Mouse (Mus musculus) heart, embryonic 11.5 days (tissue): ENCODE results near the gene Eda. TPM values are rescaled to one million over a fixed set of nuclear protein-coding genes. Genes with fewer than 3 reads are reported as not detected.
"Not testable (repeated sequence)": the region's sequence is repeated elsewhere in the genome, so short reads cannot be mapped to it uniquely, and the experiment has no call there.

Source experiments
- ATAC-seq: fragments of 200-750 bp; cut with Nextera tagmentation; replicated peaks from 2 replicates; pipeline ENCODE4 v1.8.0; 2017; ENCODE audit warnings: moderate library complexity; ENCODE audit not compliant: insufficient number of reproducible peaks, low FRiP score, low TSS enrichment
- H3K27ac ChIP-seq: fragments of 300-500 bp; sonication (generic); 2 replicates; pipeline ENCODE4 v1.5.1; 2014; ENCODE audit warnings: mild to moderate bottlenecking, low read depth, low read length
- H3K27me3 ChIP-seq: fragments of 300-500 bp; sonication (generic); 2 replicates; pipeline ENCODE4 v1.6.1; 2014; ENCODE audit warnings: mild to moderate bottlenecking, low read length, mixed read lengths; ENCODE audit not compliant: control insufficient read depth, insufficient read depth
- H3K36me3 ChIP-seq: fragments of 300-500 bp; sonication (generic); 2 replicates; pipeline ENCODE4 v1.6.1; 2014; ENCODE audit warnings: mild to moderate bottlenecking, low read length, moderate library complexity, mixed read lengths; ENCODE audit not compliant: control insufficient read depth, insufficient read depth
- H3K4me1 ChIP-seq: fragments of 300-500 bp; sonication (generic); 2 replicates; pipeline ENCODE4 v1.6.1; 2014; ENCODE audit warnings: low read length; ENCODE audit not compliant: control insufficient read depth, insufficient read depth
- H3K4me2 ChIP-seq: fragments of 300-500 bp; sonication (generic); 2 replicates; pipeline ENCODE4 v1.6.1; 2014; ENCODE audit warnings: mild to moderate bottlenecking, moderate library complexity
- H3K4me3 ChIP-seq: fragments of 300-500 bp; sonication (generic); 2 replicates; pipeline ENCODE4 v1.5.1; 2014; ENCODE audit warnings: low read depth, low read length
- H3K9ac ChIP-seq: fragments of 300-500 bp; sonication (generic); 2 replicates; pipeline ENCODE4 v1.6.1; 2014; ENCODE audit warnings: mild to moderate bottlenecking, low read depth, low read length, moderate library complexity
- H3K9me3 ChIP-seq: fragments of 300-500 bp; sonication (generic); replicated peaks from 2 replicates; pipeline ENCODE4 v1.6.1; 2016; ENCODE audit warnings: low read length; ENCODE audit not compliant: control insufficient read depth
- WGBS: fragments of 180-500 bp; shearing (Covaris S2); extraction: QIAGEN DNeasy Blood & Tissue Kit; methylation state at CpG from one replicate; pipeline ENCODE4 v1.1.7; 2014; ENCODE audit not compliant: insufficient replicate concordance; 5-methylcytosine and 5-hydroxymethylcytosine counted together
- polyA plus RNA-seq: library from polyadenylated mRNA; unstranded; fragments of >200 nt; fragmentation: Nextera tagmentation; extraction: Ambion mirVana; gene quantifications from 2 replicates; pipeline ENCODE4 v1.2.1, GENCODE M21; 2014

Eda gene
- polyA plus RNA-seq, 1 experiment from 2014 or later: 1.4 TPM

GRCm38 (mm10) chrX:100392304-100392703 is 416.9 kb downstream of the Eda start:
- 28% methylated on average over 6 of the region's 6 CpGs for WGBS
- H3K4me1 ChIP-seq: no peaks in the 10 kb centered on the region
- H3K27me3 ChIP-seq: peaks cover 7% of the 10 kb centered on the region; the same call in 1 of the 2 replicates
- no peak overlapping the region for H3K4me3 ChIP-seq
- no peak for ATAC-seq
- no peak overlapping the region for H3K27ac ChIP-seq
- H3K36me3 ChIP-seq: no peaks in the 10 kb centered on the region
- H3K4me2 ChIP-seq: no peak overlapping the region
- H3K9ac ChIP-seq: no peak overlapping the region
- H3K9me3 ChIP-seq: no peaks in the 10 kb centered on the region

DNA sequence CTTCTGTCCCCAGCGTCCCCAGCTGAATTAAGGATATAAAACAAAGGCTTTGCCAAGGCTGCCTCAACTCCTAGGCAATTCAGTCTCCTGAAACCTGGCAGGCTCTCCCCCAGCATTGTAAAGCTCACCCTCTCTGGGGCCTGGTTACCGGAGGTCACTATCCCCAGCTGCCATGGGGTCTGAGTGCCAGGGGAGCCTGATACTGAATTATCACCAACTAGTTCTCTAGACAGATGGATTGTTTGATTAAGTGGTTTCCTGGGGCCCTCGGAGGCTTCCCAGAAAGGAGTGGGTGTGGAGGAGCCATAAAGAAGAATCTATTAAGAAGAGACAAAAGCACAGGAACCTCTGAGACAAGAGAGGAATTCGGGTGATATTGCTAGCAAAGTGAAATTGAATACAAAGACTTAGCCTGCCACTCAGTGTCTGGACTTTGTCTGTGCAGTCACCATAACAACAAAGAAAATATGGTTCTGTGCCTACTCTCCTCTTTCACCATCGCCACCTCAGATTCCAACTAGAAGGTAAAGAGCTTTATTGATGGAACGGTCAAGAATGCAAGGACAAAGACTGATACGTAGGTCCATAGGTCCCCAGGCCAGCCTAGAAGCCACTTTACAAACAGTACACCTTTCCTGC is 418.9 kb downstream of the Eda start:
- Histone ChIP-seq H3K9me3 (no peaks in the 10 kb centered on the region), H3K27ac (no peak overlapping the region), H3K36me3 (no peaks in the 10 kb centered on the region), H3K27me3 (peaks cover 7% of the 10 kb centered on the region; the same call in 1 of the 2 replicates), H3K4me2 (no peak overlapping the region), H3K9ac (no peak overlapping the region), H3K4me3 (no peak overlapping the region), H3K4me1 (no peaks in the 10 kb centered on the region)
- 71% methylated on average over 7 of the region's 7 CpGs for WGBS
- no peak for ATAC-seq

DNA sequence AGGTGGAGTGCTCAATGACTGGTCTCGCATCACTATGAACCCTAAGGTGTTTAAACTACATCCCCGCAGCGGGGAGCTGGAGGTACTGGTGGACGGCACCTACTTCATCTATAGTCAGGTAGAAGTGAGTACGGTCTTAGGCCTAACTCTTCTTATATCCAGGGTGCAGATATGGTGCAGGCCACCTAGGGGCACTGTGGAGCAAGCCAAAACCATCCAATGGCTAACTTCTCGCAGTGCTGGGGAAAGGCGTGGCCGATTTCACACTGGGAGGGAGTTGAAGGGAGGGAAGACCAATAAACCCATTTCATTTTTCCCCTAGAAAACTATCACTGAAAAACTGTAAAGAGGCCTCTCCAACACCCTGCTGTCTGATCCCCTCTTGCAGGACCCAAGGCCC is 419.6 kb downstream of the Eda start:
- Histone ChIP-seq H3K4me3 (no peak overlapping the region), H3K27ac (no peak overlapping the region), H3K9me3 (no peaks in the 10 kb centered on the region), H3K36me3 (no peaks in the 10 kb centered on the region), H3K9ac (no peak overlapping the region), H3K4me2 (no peak overlapping the region), H3K27me3 (peaks cover 7% of the 10 kb centered on the region; the same call in 1 of the 2 replicates), H3K4me1 (no peaks in the 10 kb centered on the region)
- no peak for ATAC-seq
- WGBS: 72% methylated on average over 8 of the region's 8 CpGs

DNA sequence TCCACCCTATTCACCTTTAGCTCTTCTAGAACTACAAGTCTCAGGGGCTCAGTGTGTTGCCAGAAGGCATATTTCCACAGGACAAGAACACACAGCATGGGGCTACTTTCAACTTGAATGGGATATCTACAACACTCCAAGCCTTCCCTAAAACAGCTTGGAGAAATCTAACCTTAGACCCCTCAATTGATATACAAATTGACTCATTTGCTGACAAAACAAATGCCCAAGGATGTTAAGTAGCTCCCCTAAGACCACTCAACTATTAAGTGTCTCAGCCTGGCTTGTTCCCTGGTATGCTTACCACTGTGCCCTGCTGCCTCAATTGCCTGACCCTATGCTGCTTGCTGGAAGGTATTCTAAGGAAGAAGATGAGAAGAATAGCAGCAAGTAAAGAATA is 425.5 kb downstream of the Eda start:
- Histone ChIP-seq H3K36me3 (no peaks in the 10 kb centered on the region), H3K4me2 (no peak overlapping the region), H3K27me3 (peaks cover 7% of the 10 kb centered on the region; the same call in 1 of the 2 replicates), H3K9ac (no peak overlapping the region), H3K4me1 (no peaks in the 10 kb centered on the region), H3K4me3 (no peak overlapping the region), H3K27ac (no peak overlapping the region), H3K9me3 (no peaks in the 10 kb centered on the region)
- no peak for ATAC-seq

DNA sequence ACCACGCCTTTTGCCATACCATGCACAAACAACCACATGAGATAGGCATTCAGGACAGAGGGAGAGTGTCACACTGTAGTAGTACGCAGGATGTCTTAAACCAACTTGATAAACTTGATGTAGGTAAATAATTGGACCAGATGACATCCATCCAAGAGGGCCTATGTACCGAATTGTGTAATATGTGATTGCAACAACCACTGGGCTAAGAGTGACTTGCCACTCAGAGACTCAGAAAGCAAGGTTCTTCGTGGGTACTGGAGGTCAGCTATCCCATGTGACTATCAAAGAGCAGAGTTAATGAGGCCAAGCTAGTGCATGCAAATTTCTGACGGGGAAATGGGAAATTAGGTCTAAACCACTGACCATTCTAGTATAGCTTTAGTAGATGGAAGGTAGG is 426.3 kb downstream of the Eda start:
- WGBS: 70% methylated on average over 5 of the region's 5 CpGs
- Histone ChIP-seq H3K4me2 (no peak overlapping the region), H3K4me3 (no peak overlapping the region), H3K27ac (no peak overlapping the region), H3K36me3 (no peaks in the 10 kb centered on the region), H3K9ac (no peak overlapping the region), H3K27me3 (peaks cover 6% of the 10 kb centered on the region; the same call in 1 of the 2 replicates), H3K9me3 (no peaks in the 10 kb centered on the region), H3K4me1 (no peaks in the 10 kb centered on the region)
- no peak for ATAC-seq

- Histone ChIP-seq H3K9me3 (no peaks in the 10 kb centered on the region), H3K9ac (no peak overlapping the region), H3K4me1 (no peaks in the 10 kb centered on the region), H3K27ac (no peak overlapping the region), H3K4me2 (no peak overlapping the region), H3K27me3 (no peaks in the 10 kb centered on the region; the same call in 1 of the 2 replicates), H3K4me3 (no peak overlapping the region), H3K36me3 (no peaks in the 10 kb centered on the region)
- no peak for ATAC-seq
- 65% methylated on average over 1 of the region's 1 CpGs for WGBS
Observed at GRCm38 (mm10) chrX:100409245-100409644, 433.8 kb downstream of the Eda start.

DNA sequence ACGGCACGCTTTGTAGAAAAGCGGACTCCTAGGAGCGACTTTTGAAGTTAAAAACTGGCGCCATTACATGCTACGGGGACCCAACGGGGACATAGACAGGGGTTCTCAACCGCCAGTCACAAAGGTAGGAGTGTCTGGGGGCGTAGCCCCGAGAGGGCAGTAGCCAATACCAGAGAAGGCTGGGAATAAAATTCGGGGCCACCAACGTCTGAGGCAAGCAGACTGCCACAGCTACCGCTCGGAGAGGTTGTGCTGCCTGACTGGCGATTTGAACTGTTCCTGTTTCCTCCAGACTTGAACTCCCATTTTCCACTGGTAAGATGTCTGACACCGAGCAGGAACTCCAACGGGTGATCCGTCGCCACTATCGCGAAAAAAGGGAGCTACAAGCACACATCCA is 453.3 kb downstream of the Eda start, which contains the start of gene Otud6a:
Gene Otud6a, plus strand, starts transcription at position 321 of the 400 bp plus-strand sequence.
- H3K9me3 ChIP-seq: no peaks in the 10 kb centered on the region
- H3K27ac ChIP-seq: no peak within 1 kb of the TSS
- WGBS: 85% methylated on average over 21 of the region's 21 CpGs
- no peak within 1 kb of the TSS for H3K4me2 ChIP-seq
- no peaks in the 10 kb centered on the region for H3K36me3 ChIP-seq
- no peak within 1 kb of the TSS for H3K9ac ChIP-seq
- no peaks in the 10 kb centered on the region for H3K4me1 ChIP-seq
- ATAC-seq: no peak
- H3K27me3 ChIP-seq: no peaks in the 10 kb centered on the region
- no peak within 1 kb of the TSS for H3K4me3 ChIP-seq

DNA sequence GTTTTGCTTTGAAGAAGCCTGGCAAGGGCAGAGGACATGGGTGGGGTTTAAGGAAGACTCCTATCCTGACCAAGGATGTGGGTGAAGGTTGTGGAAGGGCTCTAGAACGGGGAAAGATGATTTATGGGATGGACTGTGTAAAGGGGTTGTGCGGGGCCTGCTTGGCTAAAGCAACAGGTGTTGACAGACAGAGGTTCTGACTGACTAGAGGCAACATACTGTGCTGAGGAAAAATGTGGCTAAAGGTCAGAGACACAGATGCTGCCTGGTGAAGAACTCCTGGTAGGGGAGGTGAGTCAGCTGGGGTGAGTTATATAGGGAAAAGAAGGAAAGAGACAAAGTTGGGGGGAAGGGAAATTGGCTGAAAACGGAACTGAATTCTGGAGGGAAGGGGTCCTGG is 456.9 kb downstream of the Eda start:
- Histone ChIP-seq H3K36me3 (no peaks in the 10 kb centered on the region), H3K9me3 (no peaks in the 10 kb centered on the region), H3K4me3 (no peak overlapping the region), H3K4me1 (no peaks in the 10 kb centered on the region), H3K27ac (no peak overlapping the region), H3K4me2 (no peak overlapping the region), H3K9ac (no peak overlapping the region), H3K27me3 (no peaks in the 10 kb centered on the region)
- WGBS: 46% methylated on average over 3 of the region's 3 CpGs
- ATAC-seq: no peak

- not testable (repeated sequence) for H3K9me3 ChIP-seq, H3K4me2 ChIP-seq, H3K27ac ChIP-seq, H3K4me3 ChIP-seq, ATAC-seq, H3K9ac ChIP-seq, H3K36me3 ChIP-seq, H3K4me1 ChIP-seq, H3K27me3 ChIP-seq
- 90% methylated on average over 2 of the region's 2 CpGs for WGBS
Observed at GRCm38 (mm10) chrX:100442617-100443016, 467.2 kb downstream of the Eda start, which contains the start of gene Awat2. Awat2 (minus strand) TSS chrX:100442717.
